Mouse (Mus musculus) MEL (cell line): ENCODE data around the gene Aco2. TPM values are rescaled to one million over a fixed set of nuclear protein-coding genes. Genes with fewer than 3 reads are reported as not detected.

Source experiments
- DNase-seq: peaks from one replicate; pipeline ENCODE4 v3.0.0; 2011; ENCODE audit warnings: low read depth, low spot score
- H3K27ac ChIP-seq: 2 replicates; pipeline ENCODE4 v1.5.1; 2012; ENCODE audit warnings: low read depth, mild to moderate bottlenecking, control low read depth, low read length, moderate library complexity; ENCODE audit not compliant: control insufficient read depth
- H3K27me3 ChIP-seq, 2 experiments: fragments of 150-350 bp in 1 of 2; sonication (generic) in 1 of 2; 2 replicates each; pipeline ENCODE4 v1.6.1; 2012; ENCODE audit warnings: low read length in 2 of 2, mild to moderate bottlenecking in 2 of 2, improper control_type of control experiment in 1 of 2, moderate library complexity in 1 of 2; ENCODE audit not compliant: insufficient read depth in 2 of 2, control insufficient read depth in 1 of 2
- H3K36me3 ChIP-seq, 2 experiments: 2 replicates each; pipeline ENCODE4 v1.6.1; 2012 to 2014; ENCODE audit warnings: low read length in 2 of 2, improper control_type of control experiment in 1 of 2, inconsistent platforms in 1 of 2, mild to moderate bottlenecking in 1 of 2; ENCODE audit not compliant: insufficient read depth in 2 of 2, control insufficient read depth in 1 of 2
- H3K4me1 ChIP-seq, 2 experiments: fragments of 150-350 bp in 1 of 2; sonication (generic) in 1 of 2; 2 replicates each; pipeline ENCODE4 v1.6.1; 2012; ENCODE audit warnings: low read length in 2 of 2, improper control_type of control experiment in 1 of 2, mild to moderate bottlenecking in 1 of 2; ENCODE audit not compliant: insufficient read depth in 2 of 2, control insufficient read depth in 1 of 2
- H3K4me3 ChIP-seq, 2 experiments: fragments of 150-350 bp in 1 of 2; sonication (generic) in 1 of 2; 2 replicates each; pipeline ENCODE4 v1.5.1; 2012; ENCODE audit warnings: low read depth in 2 of 2, low read length in 2 of 2, mild to moderate bottlenecking in 2 of 2, moderate library complexity in 2 of 2, control low read depth in 1 of 2, improper control_type of control experiment in 1 of 2; ENCODE audit not compliant: control insufficient read depth in 1 of 2, insufficient read depth in 1 of 2
- H3K79me2 ChIP-seq: 2 replicates; pipeline ENCODE4 v1.6.1; 2012; ENCODE audit warnings: mild to moderate bottlenecking, low read length, moderate library complexity; ENCODE audit not compliant: control insufficient read depth, poor library complexity, insufficient read depth
- H3K9ac ChIP-seq: 2 replicates; pipeline ENCODE4 v1.6.1; 2012; ENCODE audit warnings: low read depth, mild to moderate bottlenecking, control low read depth, low read length, moderate library complexity; ENCODE audit not compliant: control insufficient read depth, poor library complexity, severe bottlenecking
- H3K9me3 ChIP-seq: fragments of 150-350 bp; sonication (generic); replicated peaks from 2 replicates; pipeline ENCODE4 v1.6.1; 2012; ENCODE audit warnings: mild to moderate bottlenecking, low read length, improper control_type of control experiment, moderate library complexity; ENCODE audit not compliant: insufficient read depth
- BHLHE40 ChIP-seq: IDR thresholded peaks from 2 replicates; pipeline ENCODE4 v1.6.1; 2012; ENCODE audit warnings: low read depth, mild to moderate bottlenecking, inconsistent platforms, low read length, improper control_type of control experiment, borderline replicate concordance
- CHD1 ChIP-seq: IDR thresholded peaks from 2 replicates; pipeline ENCODE4 v1.6.1; 2012; ENCODE audit warnings: low read depth, mild to moderate bottlenecking, inconsistent platforms, low read length, improper control_type of control experiment
- CHD2 ChIP-seq: IDR thresholded peaks from 2 replicates; pipeline ENCODE4 v1.6.1; 2011; ENCODE audit warnings: low read length, improper control_type of control experiment
- CTCF ChIP-seq, 3 experiments: IDR thresholded peaks in 2 of 3; conservative IDR thresholded peaks in 1 of 3; 2 replicates each; pipeline ENCODE4 v1.5.1; 2011 to 2012; ENCODE audit warnings: low read length in 3 of 3, low read depth in 2 of 3, mild to moderate bottlenecking in 2 of 3, improper control_type of control experiment in 1 of 3, inconsistent platforms in 1 of 3, mixed read lengths in 1 of 3, moderate library complexity in 1 of 3; ENCODE audit not compliant: control insufficient read depth in 1 of 3, insufficient read depth in 1 of 3, poor library complexity in 1 of 3, severe bottlenecking in 1 of 3
- E2F4 ChIP-seq: IDR thresholded peaks from 2 replicates; pipeline ENCODE4 v1.6.1; 2011; ENCODE audit warnings: low read depth, low read length, improper control_type of control experiment, borderline replicate concordance
- ELF1 ChIP-seq: IDR thresholded peaks from 2 replicates; pipeline ENCODE4 v1.6.1; 2014; ENCODE audit warnings: low read depth, mild to moderate bottlenecking, inconsistent platforms, low read length, improper control_type of control experiment, moderate library complexity
- EP300 ChIP-seq, 2 experiments: IDR thresholded peaks; 2 replicates each; pipeline ENCODE4 v1.6.1; 2011; ENCODE audit warnings: improper control_type of control experiment in 2 of 2, low read length in 2 of 2, low read depth in 1 of 2, mild to moderate bottlenecking in 1 of 2
- ETS1 ChIP-seq: IDR thresholded peaks from 2 replicates; pipeline ENCODE4 v1.6.1; 2012; ENCODE audit warnings: low read depth, mild to moderate bottlenecking, inconsistent platforms, low read length, improper control_type of control experiment, moderate library complexity
- HCFC1 ChIP-seq: IDR thresholded peaks from 2 replicates; pipeline ENCODE4 v1.6.1; 2012; ENCODE audit warnings: low read depth, mild to moderate bottlenecking, inconsistent platforms, low read length, improper control_type of control experiment, moderate library complexity
- JUND ChIP-seq: IDR thresholded peaks from 2 replicates; pipeline ENCODE4 v1.6.1; 2011; ENCODE audit warnings: low read depth, mild to moderate bottlenecking, improper control_type of control experiment, low read length
- KAT2A ChIP-seq: conservative IDR thresholded peaks from 2 replicates; pipeline ENCODE4 v1.6.1; 2012; ENCODE audit warnings: low read depth, low read length, improper control_type of control experiment, inconsistent platforms
- MAFK ChIP-seq: IDR thresholded peaks from 2 replicates; pipeline ENCODE4 v1.6.1; 2011; ENCODE audit warnings: low read depth, mild to moderate bottlenecking, low read length, improper control_type of control experiment, borderline replicate concordance
- MAX ChIP-seq: IDR thresholded peaks from 2 replicates; pipeline ENCODE4 v1.6.1; 2011; ENCODE audit warnings: low read length, improper control_type of control experiment
- MAZ ChIP-seq: IDR thresholded peaks from 2 replicates; pipeline ENCODE4 v1.6.1; 2012; ENCODE audit warnings: low read depth, mild to moderate bottlenecking, inconsistent platforms, low read length, improper control_type of control experiment
- MEF2A ChIP-seq: IDR thresholded peaks from 2 replicates; pipeline ENCODE4 v1.6.1; 2014; ENCODE audit warnings: low read depth, mild to moderate bottlenecking, inconsistent platforms, low read length, improper control_type of control experiment; ENCODE audit not compliant: poor library complexity, insufficient replicate concordance, severe bottlenecking; ENCODE audit errors: extremely low read depth
- MXI1 ChIP-seq: IDR thresholded peaks from 2 replicates; pipeline ENCODE4 v1.6.1; 2011; ENCODE audit warnings: mild to moderate bottlenecking, low read depth, low read length, improper control_type of control experiment
- MYC ChIP-seq: IDR thresholded peaks from 2 replicates; pipeline ENCODE4 v1.6.1; 2011; ENCODE audit warnings: low read depth, mild to moderate bottlenecking, low read length, improper control_type of control experiment, moderate library complexity
- NELFE ChIP-seq: IDR thresholded peaks from 2 replicates; pipeline ENCODE4 v1.6.1; 2011; ENCODE audit warnings: low read depth, low read length, improper control_type of control experiment
- POLR2A ChIP-seq, 2 experiments: IDR thresholded peaks; 2 replicates each; pipeline ENCODE4 v1.6.1; 2011 to 2012; ENCODE audit warnings: low read length in 2 of 2, mild to moderate bottlenecking in 2 of 2, control low read depth in 1 of 2, improper control_type of control experiment in 1 of 2, low read depth in 1 of 2, moderate library complexity in 1 of 2; ENCODE audit not compliant: control insufficient read depth in 1 of 2, insufficient read depth in 1 of 2, poor library complexity in 1 of 2
- POLR2AphosphoS2 ChIP-seq: IDR thresholded peaks from 2 replicates; pipeline ENCODE4 v1.6.1; 2011; ENCODE audit warnings: low read length, improper control_type of control experiment
- POLR2AphosphoS5 ChIP-seq: IDR thresholded peaks from 2 replicates; pipeline ENCODE4 v1.6.1; 2012; ENCODE audit warnings: low read depth, borderline replicate concordance, mild to moderate bottlenecking, inconsistent platforms, low read length, moderate library complexity, mixed read lengths
- SIN3A ChIP-seq: IDR thresholded peaks from 2 replicates; pipeline ENCODE4 v1.6.1; 2012; ENCODE audit warnings: low read length, improper control_type of control experiment, inconsistent platforms
- TBP ChIP-seq: IDR thresholded peaks from 2 replicates; pipeline ENCODE4 v1.8.0; 2011; ENCODE audit warnings: low read depth, low read length, improper control_type of control experiment
- USF1 ChIP-seq: IDR thresholded peaks from 2 replicates; pipeline ENCODE4 v1.6.1; 2014; ENCODE audit warnings: low read depth, mild to moderate bottlenecking, inconsistent platforms, low read length, improper control_type of control experiment, moderate library complexity
- ZC3H11A ChIP-seq: IDR thresholded peaks from 2 replicates; pipeline ENCODE4 v1.6.1; 2012; ENCODE audit warnings: low read depth, mild to moderate bottlenecking, inconsistent platforms, low read length, improper control_type of control experiment
- ZKSCAN1 ChIP-seq: IDR thresholded peaks from 2 replicates; pipeline ENCODE4 v1.6.1; 2012; ENCODE audit warnings: low read depth, mild to moderate bottlenecking, inconsistent platforms, low read length, improper control_type of control experiment, moderate library complexity
- polyA plus RNA-seq, 2 experiments: library from polyadenylated mRNA; stranded (reverse) in 1 of 2; unstranded in 1 of 2; fragments of >175 nt in 1 of 2; fragments of >200 nt in 1 of 2; gene quantifications; 2 replicates each; pipeline versions ENCODE4 v1.2.1 to v1.2.4; 2012; ENCODE audit warnings: low replicate concordance in 2 of 2, low read depth in 1 of 2; ENCODE audit not compliant: insufficient read length in 2 of 2, insufficient read depth in 1 of 2, missing spikeins in 1 of 2
- total RNA-seq: library from RNA; depleted of rRNA; stranded (reverse); fragments of 300-350 nt; gene quantifications from 2 replicates; pipeline ENCODE4 v1.2.3, GENCODE M21; 2012

Aco2 gene
- total and polyA plus RNA-seq, 3 experiments: 248 to 1,242 (median 447) TPM

- Histone ChIP-seq H3K4me1 (peaks cover 4 to 12% of the 10 kb centered on the region in 2 experiments), H3K27ac (peak within 1 kb of the TSS; percentile 99), H3K79me2 (peaks cover 56% of the 10 kb centered on the region), H3K27me3 (no peaks in the 10 kb centered on the region), H3K4me3 (peak within 1 kb of the TSS; percentile 75 to 96), H3K9me3 (no peaks in the 10 kb centered on the region), H3K36me3 (peaks cover 15 to 27% of the 10 kb centered on the region in 2 experiments), H3K9ac (peak within 1 kb of the TSS; percentile 91)
- TF ChIP-seq EP300 (IDR thresholded peaks at IDR 0.05; ENCODE audit: low read depth in 1 of 2, low read length in 2 of 2) (peak in 1 of 2 experiments; percentile 26; a peak in 1 of 4 replicates), ETS1 (no peak; the same call in 1 of the 2 replicates), E2F4 (no peak), MEF2A (no peak), SIN3A (peak; percentile 82), MAFK (no peak), USF1 (no peak), CTCF (IDR thresholded peaks at IDR 0.05 in 2 of 3, conservative IDR thresholded peaks at IDR 0.05 in 1 of 3; ENCODE audit: control insufficient read depth in 1 of 3, insufficient read depth in 1 of 3, low read depth in 2 of 3, low read length in 3 of 3, poor library complexity in 1 of 3, severe bottlenecking in 1 of 3) (no peak), CHD1 (0 out of 2 replicates have a peak, but pooled peaks have one; percentile 70), POLR2AphosphoS2 (peak; percentile 67; the same call in 1 of the 2 replicates), BHLHE40 (no peak), MAX (peak; percentile 58), NELFE (peak; percentile 74), HCFC1 (peak; percentile 89), POLR2AphosphoS5 (no peak), MXI1 (peak; percentile 79; the same call in 1 of the 2 replicates), ZC3H11A (no peak), KAT2A (peak; percentile 78), JUND (no peak), MYC (peak; percentile 87), TBP (peak; percentile 87), MAZ (peak; percentile 92), CHD2 (peak; percentile 98), ELF1 (peak; percentile 78; the same call in 1 of the 2 replicates), POLR2A (IDR thresholded peaks at IDR 0.05; ENCODE audit: control insufficient read depth in 1 of 2, insufficient read depth in 1 of 2, low read depth in 1 of 2, low read length in 2 of 2, poor library complexity in 1 of 2) (peak; percentile 30 to 81; a peak in 2 of 4 replicates), ZKSCAN1 (no peak)
- DNase-seq: peak; percentile 98
Measured at GRCm38 (mm10) chr15:81871604-81872261, 376 bp upstream of the Aco2 start, which contains the start of gene Phf5a. Gene Phf5a, minus strand, starts transcription at chr15:81871911.
